Mouse (Mus musculus): ENCODE measurements around the gene Nr2e1.

Gene Nr2e1

DNA sequence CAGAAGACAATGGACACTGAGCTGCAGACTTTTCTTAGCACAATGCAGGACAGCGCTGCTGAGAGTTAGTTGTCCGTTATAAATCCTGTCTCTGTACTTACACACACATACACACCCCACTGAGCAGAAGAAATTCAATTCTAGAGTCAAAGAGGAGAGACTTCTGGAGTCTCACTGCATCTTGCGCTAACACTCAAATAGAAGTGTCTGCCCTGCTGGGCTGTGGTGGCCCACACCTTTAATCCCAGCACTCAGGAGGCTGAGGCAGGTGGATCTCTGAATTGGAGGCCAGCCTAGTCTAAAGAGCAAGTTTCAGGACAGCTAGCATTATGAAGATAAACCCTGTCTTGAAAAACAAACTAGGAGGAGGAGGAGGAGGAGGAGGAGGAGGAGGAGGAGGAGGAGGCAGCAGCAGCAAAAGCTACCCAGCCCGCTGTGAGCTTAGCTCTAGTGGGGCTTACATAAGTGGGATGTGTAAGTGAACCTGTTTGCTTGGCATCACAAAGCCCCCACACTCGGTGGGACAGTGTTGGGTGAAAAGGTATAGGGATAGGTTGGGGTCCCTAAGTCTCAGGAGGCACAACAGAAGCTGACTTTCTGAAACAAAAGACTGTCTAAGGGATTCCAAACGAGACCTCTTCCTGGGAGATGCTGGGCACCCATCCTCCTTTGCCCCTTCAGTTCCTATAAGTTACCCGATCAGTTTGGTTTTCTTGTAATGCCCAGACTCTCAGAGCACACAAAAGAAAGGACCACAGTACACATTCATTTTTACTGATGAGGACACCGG is 4.7 kb upstream of the Nr2e1 start:
- no peak for DNase-seq (ENCODE audit: low spot score)

DNA sequence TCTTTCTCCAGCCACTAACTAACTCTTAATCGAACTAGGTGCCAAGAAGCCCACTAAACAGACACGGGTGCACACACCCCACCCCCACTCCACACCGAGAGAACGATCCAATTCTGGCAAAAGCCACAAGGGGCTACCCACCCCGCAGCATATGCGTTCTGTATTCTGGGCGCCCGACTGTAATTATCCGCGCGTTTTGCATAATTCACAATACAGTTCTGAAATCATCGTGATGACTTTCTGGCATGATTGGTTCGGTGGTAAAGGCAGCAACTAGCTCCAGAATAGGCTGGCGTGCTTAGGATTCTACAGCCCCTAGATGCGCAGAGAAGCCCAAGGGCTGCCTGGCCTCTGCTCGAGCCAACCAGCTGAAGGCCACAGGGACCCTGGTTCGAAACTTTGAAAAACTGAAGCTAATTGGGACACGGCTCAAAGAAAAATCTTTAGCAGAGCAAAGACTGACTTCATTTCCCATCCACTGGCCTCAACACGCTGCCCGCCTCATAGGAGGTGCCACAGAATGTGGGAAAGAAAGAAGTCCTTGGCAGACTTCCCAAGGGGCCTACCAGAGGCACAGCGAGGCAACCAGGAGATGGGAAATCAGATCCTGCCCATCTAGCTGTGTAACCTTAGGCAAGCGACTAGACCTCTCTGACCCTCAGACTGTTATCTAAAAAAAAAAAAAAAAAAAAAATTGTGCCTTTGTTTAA is 2.3 kb upstream of the Nr2e1 start:
- DNase-seq (ENCODE audit: low spot score), result no peak

DNA sequence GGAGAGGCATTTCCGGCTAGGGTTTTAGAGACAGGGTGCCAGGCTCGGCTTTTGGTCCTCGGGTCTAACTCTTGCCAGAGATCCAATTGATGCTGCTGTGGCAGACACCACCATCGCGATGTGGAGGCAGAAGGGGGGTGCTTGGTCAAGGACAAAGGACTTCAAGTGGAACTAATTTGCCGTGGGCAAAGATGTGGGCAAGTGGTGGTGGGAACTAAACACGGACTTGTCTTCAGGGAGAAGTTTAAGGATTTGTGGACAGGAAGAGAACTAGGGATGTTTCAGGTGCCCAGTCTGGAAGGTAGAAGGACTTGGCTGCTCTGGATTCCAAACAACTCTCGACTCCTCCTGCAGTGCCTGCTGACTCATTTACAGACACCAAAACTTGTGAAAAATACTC is 1.7 kb upstream of the Nr2e1 start:
- DNase-seq (ENCODE audit: low spot score), result no peak

DNA sequence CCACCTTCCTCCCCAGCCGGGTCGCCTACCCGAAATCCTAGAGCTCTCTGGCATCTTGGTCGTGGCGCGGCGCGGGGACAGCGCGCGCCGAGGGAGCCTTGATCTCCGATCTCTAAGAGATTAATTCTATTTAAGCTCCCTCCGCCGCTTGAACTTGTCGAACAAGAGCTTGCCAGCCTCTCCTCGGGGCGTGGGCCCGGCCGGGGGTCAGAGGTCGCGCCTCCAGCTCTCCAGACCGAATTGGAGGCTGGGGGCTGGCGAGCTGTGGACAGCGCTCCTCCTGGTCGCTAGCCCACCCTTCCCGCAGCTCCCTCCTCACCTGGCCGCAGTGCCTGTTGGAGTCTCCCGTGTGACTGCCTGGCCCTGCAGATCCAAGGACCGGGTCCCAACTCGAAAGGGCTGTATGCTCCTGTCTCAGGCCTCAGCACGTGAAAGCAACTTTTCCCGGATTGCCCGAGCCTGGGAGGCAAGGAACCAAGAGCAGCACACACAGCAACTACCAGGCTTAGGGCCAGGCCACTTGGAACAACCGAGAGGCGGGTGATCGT is 1.1 kb upstream of the Nr2e1 start:
- DNase-seq (ENCODE audit: low spot score), result no peak

- DNase-seq (ENCODE audit: low spot score), result no peak
Observed at GRCm38 (mm10) chr10:42583902-42584435, 537 bp upstream of the Nr2e1 start.

DNA sequence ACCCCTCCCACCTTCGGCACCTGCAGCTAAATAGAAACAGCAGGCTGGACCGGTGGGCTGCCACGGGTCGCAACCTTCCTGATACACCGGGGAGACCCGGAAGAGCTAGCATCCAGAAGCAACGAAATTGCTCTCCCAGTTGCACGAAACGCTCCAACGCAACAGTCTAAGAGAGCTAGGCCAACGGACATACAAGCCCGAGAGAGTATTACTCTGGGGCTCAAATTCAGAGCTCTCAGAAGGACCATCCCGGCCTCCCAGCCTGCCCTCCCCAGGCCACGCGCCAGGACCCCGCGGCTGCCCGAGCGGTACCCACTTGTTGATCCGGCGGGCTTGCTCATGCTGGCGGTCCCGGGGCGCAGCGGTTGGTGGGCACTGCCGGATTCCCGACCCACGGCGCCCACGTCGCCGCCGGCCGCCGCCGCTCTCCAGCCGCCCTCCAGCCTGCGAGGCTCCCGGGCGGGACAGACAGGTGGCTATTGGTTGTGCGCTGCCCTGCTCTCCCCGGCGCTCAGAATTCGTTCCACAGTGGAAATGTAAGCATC is 794 bp downstream of the Nr2e1 start:
- peak; percentile 34 for DNase-seq (ENCODE audit: low spot score)

DNA sequence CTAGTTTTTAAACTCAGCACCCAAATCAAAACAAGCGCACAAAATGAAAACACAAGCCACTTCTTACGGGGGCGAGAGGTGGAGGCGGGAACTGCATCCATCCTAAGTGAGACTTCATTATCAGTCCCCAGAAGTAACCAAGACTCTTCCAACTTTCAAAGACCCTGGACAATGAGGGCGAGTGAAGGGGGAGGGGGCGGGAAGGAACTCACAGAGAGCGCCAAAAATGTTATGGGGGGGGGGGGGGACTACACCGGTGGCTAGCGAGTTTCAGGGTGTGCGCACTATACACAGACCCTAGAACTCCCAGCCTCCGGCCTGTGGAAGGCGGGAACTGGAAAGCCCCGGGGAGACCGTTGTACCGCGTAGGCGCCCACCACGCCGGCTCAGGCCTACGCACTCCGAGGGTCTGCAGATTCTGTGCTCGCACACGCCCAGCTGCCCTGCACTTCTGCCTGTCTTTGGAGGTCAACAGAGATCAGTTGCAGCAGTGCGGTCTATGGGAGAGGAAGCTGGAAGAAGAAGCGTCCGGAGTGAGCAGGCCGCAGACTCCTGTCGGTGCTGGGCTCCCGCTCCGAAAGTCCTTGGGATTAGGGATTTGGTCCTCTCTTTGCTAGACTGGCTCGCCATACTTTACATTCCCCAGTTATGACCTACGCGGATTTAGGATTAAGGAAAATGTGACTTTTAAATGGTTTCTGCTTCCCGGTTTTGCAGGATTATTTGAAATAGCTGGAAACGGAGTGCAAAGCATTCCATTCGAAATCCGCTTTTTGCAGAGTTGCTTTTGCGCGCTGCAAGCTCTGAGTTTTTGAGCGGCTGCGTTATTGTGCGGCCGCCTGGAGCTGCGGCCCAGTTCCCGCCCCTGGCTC is 1.5 kb downstream of the Nr2e1 start:
- no peak for DNase-seq (ENCODE audit: low spot score)

DNA sequence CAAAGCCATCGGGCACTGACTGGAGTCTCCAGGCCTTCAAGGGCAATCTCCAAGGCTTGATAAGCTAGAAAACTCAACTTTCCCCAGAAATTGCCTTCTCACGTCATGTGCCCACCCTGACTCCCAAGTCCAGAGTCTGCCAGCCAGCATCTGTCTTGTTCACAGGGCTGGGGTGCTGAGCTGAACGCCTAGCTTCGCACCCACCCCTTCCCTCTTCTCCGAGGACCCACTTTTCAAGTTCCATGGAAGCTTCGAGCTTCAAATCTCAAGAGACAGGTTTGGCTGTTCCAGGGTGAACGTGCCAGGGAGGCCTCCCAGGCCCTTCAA is 2.5 kb downstream of the Nr2e1 start:
- no peak for DNase-seq (ENCODE audit: low spot score)

DNA sequence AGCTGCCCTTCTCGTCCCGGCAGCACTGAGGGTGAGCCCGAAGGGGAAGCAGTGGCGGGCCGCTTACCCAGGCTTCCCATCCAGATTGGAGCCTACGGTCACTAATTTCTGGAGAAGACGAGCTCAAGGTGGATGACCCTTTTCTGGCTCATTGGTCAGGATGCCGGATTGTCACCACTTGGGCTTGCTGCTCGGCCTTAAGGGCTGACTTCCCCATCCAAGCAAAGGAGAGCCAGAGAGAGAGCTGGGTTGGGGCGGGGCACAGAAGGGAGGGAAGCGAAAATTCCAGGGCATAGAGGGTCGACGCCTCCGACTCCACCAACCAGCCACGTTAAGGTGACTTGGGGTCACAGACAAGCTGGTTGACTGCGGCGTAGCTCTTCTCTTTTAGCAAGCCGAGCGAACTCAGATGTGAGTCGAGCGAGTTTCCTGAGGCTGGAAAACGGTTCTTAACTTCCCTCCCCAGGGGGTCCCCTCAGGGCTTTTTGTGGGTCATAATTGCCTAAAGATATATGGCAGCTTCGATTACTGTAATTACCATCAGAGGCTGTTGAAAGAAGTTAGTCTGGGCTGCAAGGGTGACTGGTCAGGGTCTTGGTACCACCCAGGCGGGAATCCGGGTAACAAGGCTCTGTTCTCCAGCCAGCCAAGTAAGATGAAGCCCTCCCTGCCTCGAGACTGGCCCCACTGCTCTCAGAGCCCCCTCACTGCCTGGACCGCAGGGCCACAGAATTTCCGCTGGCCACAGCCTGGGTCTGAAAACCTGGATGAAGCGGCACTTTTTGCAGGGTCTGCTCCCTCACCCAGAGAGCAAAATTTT is 3.1 kb downstream of the Nr2e1 start:
- DNase-seq (ENCODE audit: low spot score), result no peak

DNA sequence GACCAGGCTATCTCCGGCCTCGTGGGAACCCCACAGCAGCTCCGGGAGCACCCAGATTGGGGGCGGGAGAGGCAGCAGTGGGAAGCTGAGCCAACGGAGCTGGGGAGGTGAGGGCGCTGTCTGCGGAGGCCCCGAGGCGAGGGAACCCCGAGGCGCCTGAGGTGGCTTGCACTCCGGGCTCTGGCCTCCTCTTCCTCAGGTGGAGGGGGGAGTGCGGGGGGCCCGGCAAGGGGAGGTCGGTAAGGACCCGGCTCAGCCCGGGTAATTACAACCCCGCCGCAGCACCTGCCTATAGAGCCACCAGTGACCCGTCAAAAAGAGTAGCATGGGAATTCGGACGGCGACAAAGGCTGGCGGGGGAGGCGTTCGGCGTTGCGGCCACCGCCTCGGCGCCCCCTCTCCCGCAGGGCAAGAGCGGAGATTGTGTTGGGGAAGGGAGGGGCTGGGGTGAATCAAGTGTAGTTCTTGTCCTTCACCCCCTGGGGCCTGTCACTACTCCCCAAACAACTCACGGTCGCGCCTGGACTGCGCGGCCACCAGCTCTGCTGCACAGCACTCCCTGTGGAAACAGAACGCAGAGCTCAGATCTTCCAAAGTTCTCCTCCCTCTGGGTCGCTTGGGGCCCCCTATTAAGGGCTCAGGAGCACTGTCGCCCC is 3.8 kb downstream of the Nr2e1 start:
- DNase-seq (ENCODE audit: low spot score), result no peak

- no peak for DNase-seq (ENCODE audit: low spot score)
Observed at GRCm38 (mm10) chr10:42578698-42579474, 4.5 kb downstream of the Nr2e1 start.

GRCm38 (mm10) chr10:42578281-42578675 is 5.2 kb downstream of the Nr2e1 start:
- no peak for DNase-seq (ENCODE audit: low spot score)

GRCm38 (mm10) chr10:42577525-42578280 is 5.7 kb downstream of the Nr2e1 start:
- DNase-seq (ENCODE audit: low spot score), result no peak

DNA sequence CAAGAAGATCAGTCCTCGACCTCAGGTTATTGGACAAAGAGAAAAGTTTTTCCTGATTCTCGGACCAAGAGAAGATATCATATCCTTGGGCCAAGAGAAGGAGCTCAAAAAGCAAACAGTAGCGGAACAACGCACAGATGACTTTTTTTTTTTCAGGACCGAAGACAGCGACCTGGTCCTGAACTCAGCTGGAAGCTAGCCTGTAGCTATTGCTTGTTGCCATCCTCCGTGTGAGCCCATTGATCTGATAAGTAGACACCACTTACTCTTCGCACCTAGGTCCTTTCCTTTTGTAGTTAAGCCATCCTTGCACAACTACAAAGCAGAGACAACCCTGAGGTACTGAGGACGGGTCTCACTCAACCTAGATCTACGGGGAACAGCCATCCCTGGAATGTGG is 8.8 kb downstream of the Nr2e1 start:
- DNase-seq (ENCODE audit: low spot score), result no peak

- DNase-seq (ENCODE audit: low spot score), result no peak
Observed at GRCm38 (mm10) chr10:42572971-42573370, 10.5 kb downstream of the Nr2e1 start.

DNA sequence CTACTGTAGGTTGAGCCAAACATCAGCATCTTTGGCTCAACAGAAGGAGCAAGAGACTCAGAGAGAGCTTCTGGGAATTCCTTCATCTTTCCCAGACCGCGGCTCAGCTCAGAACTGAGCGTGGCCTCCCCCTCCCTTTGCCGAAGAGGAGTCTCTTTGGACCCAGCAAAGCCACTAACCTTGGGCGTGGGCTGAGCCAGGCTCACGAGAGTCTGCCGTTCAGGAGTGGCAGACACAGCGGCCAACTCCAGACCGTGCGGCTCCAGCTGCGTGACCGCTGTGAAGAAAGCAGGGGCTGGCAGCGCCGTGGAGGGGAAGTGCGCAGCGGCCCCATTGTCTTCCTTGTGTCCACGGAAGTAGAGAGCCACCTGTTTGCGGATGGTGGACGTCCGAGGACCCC is 10.9 kb downstream of the Nr2e1 start:
- DNase-seq (ENCODE audit: low spot score), result no peak

DNA sequence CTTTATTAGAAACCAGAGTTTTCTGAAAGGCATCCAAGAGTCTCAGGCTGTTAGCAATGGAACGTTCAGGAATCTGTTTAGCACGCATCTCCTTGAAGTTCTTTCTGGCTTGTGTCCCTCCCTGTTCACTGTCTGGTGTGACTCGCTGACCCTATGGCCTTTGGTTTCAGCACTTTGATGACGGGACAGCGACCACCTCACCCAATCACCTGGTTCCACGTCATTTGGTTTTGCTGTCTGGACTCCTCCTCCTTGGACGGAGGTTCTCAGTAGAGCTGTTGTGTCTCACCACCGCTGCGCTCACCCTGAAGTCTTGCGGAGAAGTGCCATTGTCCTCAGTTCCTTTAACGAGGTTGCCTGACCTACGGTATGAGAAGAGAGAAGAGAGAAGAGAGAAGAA is 21.2 kb downstream of the Nr2e1 start:
- no peak for DNase-seq (ENCODE audit: low spot score)

DNA sequence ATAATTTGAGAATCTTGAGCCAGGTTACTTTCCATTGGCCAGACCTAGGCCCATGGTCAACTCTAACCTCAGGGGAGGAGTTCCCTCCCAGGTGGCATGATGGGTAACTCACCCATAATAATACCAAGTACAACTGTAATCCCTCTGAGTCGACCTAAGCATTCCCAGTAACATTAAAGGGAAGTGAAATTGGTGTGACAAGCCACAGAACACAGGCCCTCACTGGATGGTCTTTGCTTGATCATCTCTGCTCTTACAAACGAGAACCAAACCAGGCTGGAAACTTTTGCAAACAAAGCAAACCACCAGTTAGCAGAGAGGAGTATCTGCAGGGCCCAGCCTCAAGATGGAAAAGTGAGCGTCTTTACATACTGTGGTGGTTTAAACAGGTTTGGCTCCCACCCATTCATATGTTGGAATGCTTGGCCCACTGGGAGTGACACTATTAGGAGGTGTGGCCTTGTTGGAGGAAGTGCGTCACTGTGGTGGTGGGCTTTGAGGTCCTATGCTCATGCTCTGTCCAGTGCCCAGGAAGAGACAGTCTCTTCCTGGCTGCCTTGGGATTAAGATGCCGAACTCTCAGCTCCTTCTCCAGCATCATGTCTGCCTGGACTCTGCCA is 23.7 kb downstream of the Nr2e1 start:
- no peak for DNase-seq (ENCODE audit: low spot score)

DNA sequence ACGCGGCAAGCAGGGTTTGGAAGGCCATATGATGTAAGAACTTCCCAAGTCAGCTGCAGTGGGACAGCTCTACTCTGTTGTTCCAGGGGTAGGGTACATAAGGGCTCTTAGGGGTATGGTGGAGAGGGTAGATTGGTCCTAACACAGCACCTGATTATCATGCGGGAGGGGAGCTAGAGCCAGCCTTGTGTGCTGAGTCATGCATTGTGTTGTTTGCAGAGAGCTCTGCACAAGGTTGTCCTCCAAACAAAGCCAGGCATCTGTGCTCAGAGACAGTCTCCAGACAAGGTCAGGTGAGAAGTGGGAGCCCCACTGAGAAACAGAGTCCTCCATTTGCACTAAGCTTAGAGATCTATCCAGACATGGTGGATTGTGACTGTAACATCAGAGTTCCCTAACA is 36.9 kb downstream of the Nr2e1 start:
- no peak for DNase-seq (ENCODE audit: low spot score)
